Mouse (Mus musculus) E14TG2a.4 (cell line): ENCODE results near the gene Ccdc152.

Experiments used
- H3K27me3 ChIP-seq: 2 replicates; pipeline ENCODE4 v1.6.1; 2014; ENCODE audit warnings: low read length, control low read depth; ENCODE audit not compliant: insufficient read depth
- H3K36me3 ChIP-seq: 2 replicates; pipeline ENCODE4 v1.6.1; 2014; ENCODE audit warnings: low read length, control low read depth; ENCODE audit not compliant: insufficient read depth
- H3K4me1 ChIP-seq: replicated peaks from 2 replicates; pipeline ENCODE4 v1.6.1; 2014; ENCODE audit warnings: low read depth, low read length, control low read depth
- H3K4me3 ChIP-seq: replicated peaks from 2 replicates; pipeline ENCODE4 v1.5.1; 2014; ENCODE audit warnings: mild to moderate bottlenecking, low read length
- H3K9me3 ChIP-seq: 2 replicates; pipeline ENCODE4 v1.6.1; 2014; ENCODE audit warnings: low read length, control low read depth
- CTCF ChIP-seq: conservative IDR thresholded peaks from 2 replicates; pipeline ENCODE4 v1.5.1; 2014; ENCODE audit warnings: low read length
- NANOG ChIP-seq: IDR thresholded peaks from 2 replicates; pipeline ENCODE4 v1.6.1; 2014; ENCODE audit warnings: borderline replicate concordance, low read length, mixed read lengths
- POU5F1 ChIP-seq: IDR thresholded peaks from 2 replicates; pipeline ENCODE4 v1.6.1; 2014; ENCODE audit warnings: low read length, borderline replicate concordance

The Ccdc152 gene

DNA sequence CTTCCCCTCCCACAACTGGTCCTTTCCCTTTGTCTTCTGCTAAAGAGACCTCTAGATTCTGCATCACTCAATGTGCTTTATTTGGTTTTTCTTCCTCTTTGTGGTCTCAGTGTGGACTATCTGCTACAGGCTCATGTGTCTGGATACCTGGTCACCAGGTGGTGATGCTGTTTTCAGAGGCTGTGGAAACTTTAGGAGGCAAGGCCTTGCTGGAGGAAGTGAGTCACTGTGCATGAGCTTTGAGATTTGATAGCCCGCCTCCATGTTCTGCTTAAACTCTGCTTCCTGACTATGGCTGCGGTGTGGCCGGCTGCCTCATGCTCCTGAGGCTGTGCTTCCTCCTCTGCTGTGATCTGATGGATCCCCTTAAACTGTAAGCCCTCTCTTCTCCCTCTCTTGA is 12.9 kb downstream of the Ccdc152 start:
- TF ChIP-seq POU5F1, result no peak
- Histone ChIP-seq H3K4me3 (no peak overlapping the region), H3K9me3 (no peaks in the 10 kb centered on the region), H3K27me3 (no peaks in the 10 kb centered on the region), H3K36me3 (no peaks in the 10 kb centered on the region), H3K4me1 (no peaks in the 10 kb centered on the region)

DNA sequence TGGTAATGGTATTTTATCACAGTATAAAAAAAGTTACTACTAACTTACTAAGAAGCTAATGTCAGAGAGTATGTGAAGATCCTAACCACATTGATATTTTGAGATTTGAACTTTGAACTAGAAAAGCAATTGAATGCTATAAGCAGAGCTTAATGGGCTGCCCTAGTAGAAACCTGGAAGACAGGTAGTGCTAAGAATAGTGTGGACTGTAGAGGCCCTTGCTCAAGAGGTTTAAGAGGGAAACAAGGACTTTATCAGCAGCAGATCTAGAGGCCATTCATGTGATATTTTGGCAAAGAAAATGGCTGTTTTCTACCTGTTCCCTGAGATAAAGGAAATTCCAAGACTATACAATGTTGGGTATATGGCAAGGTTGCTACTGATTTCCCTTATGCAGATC is 17.3 kb downstream of the Ccdc152 start:
- Histone ChIP-seq H3K4me3 (no peak overlapping the region), H3K36me3 (no peaks in the 10 kb centered on the region), H3K9me3 (no peaks in the 10 kb centered on the region), H3K4me1 (no peaks in the 10 kb centered on the region), H3K27me3 (no peaks in the 10 kb centered on the region)
- TF ChIP-seq NANOG (no peak), POU5F1 (no peak), CTCF (no peak)

GRCm38 (mm10) chr15:3281737-3282136 is 21.6 kb downstream of the Ccdc152 start:
- no peak overlapping the region for H3K4me3 ChIP-seq
- H3K27me3 ChIP-seq, result no peaks in the 10 kb centered on the region
- TF ChIP-seq POU5F1, result no peak
- TF ChIP-seq NANOG, result no peak
- no peak for TF ChIP-seq CTCF
- no peaks in the 10 kb centered on the region for H3K36me3 ChIP-seq
- no peaks in the 10 kb centered on the region for H3K4me1 ChIP-seq
- H3K9me3 ChIP-seq, result no peaks in the 10 kb centered on the region

DNA sequence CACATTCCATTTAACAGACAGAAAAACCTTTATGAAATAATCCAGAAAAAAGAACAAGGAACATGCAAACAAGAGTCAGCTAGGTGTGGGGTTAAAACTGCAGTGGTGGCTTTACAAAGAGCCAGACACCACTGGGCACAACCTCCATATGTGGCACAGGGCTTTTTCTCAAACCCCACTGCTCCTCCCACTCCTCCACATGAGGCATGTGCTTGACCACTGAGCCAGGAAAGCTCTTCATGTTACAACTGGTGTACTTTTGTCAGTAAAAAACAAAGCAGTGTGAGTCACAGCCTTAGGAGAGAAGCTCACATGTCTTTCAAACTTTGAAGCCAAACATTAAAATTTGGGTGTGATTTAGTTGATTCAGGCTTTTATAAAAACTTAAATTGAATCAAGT is 22.1 kb downstream of the Ccdc152 start:
- H3K4me3 ChIP-seq, result no peak overlapping the region
- H3K9me3 ChIP-seq, result no peaks in the 10 kb centered on the region
- no peaks in the 10 kb centered on the region for H3K27me3 ChIP-seq
- TF ChIP-seq CTCF (no peak), NANOG (no peak)
- no peaks in the 10 kb centered on the region for H3K36me3 ChIP-seq
- H3K4me1 ChIP-seq, result no peaks in the 10 kb centered on the region

DNA sequence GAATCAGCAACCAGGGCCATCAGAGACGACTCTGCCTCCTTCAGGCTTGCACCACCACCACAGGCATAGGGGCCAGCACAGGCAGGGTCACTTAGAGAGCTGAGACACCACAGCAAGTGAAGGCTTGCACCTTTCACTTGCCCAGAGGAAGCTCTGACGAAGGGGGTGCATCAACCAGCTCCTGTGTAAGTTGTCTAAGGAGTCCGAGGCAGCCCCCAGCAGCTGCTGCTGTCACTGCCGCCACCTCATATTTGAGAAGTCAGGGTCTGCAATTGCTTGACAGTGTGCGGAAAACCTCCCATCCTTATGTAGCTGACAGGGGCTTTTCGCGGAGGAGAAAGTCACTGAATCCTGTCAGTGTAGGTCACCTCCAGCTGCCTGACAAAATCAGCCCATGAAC is 24.1 kb downstream of the Ccdc152 start:
- no peaks in the 10 kb centered on the region for H3K27me3 ChIP-seq
- no peak overlapping the region for H3K4me3 ChIP-seq
- no peaks in the 10 kb centered on the region for H3K4me1 ChIP-seq
- no peaks in the 10 kb centered on the region for H3K9me3 ChIP-seq
- no peaks in the 10 kb centered on the region for H3K36me3 ChIP-seq
- TF ChIP-seq POU5F1 (no peak), CTCF (no peak), NANOG (no peak)

DNA sequence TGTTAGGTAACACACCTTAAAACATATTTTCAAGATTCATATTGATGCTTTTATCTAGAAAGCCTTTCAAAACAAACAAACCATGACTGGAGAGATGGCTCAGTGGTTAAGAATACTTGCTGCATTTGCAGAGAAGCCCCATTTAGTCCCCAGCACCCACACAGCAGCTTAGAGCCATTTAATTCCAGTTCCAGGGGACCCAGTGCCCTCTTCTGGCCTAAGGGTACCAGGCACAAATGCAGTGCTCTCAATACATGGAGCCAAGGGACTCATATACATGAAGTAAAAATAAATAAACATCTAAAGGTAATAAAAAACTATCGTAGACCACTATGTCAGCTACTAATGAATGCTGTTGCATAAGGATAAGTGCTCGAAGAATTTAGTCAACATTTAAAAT is 25.9 kb downstream of the Ccdc152 start:
- no peaks in the 10 kb centered on the region for H3K9me3 ChIP-seq
- H3K36me3 ChIP-seq, result no peaks in the 10 kb centered on the region
- H3K4me3 ChIP-seq, result no peak overlapping the region
- H3K4me1 ChIP-seq, result peaks cover 12% of the 10 kb centered on the region
- TF ChIP-seq NANOG (no peak), CTCF (no peak), POU5F1 (no peak)
- H3K27me3 ChIP-seq, result no peaks in the 10 kb centered on the region

- Histone ChIP-seq H3K4me3 (no peak overlapping the region), H3K36me3 (no peaks in the 10 kb centered on the region), H3K4me1 (peaks cover 44% of the 10 kb centered on the region), H3K9me3 (no peaks in the 10 kb centered on the region), H3K27me3 (no peaks in the 10 kb centered on the region)
- TF ChIP-seq NANOG, result no peak
These were observed 30.1 kb downstream of the Ccdc152 start for GRCm38 (mm10) chr15:3273191-3273590.

- Histone ChIP-seq H3K27me3 (no peaks in the 10 kb centered on the region), H3K36me3 (no peaks in the 10 kb centered on the region), H3K4me3 (peak overlapping the region; percentile 46), H3K9me3 (no peaks in the 10 kb centered on the region), H3K4me1 (peaks cover 47% of the 10 kb centered on the region)
- TF ChIP-seq POU5F1, result no peak
- no peak for TF ChIP-seq CTCF
- TF ChIP-seq NANOG, result no peak
These were observed 32.1 kb downstream of the Ccdc152 start for GRCm38 (mm10) chr15:3271216-3271615.

DNA sequence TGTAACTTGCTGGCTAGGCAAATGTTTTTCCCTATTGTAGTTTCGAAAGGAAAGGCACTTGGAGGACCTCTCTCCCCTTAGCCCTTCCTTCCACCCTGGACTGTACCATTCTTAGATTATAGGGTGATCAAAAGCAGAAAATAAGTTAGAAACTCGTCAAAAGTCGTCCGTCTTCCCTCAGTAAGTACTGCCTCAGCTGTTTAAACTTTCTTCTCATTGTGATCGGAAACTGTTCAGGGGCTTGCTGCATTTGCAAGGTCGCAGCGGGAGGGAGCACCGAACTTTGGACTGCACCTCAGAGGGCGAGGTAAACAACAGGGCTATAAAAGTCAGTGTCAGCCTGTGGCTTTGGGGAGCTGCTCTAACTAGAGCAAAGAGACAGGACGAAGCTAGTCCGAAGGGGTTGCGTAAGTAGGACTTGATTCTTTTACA is 32.7 kb downstream of the Ccdc152 start:
- no peaks in the 10 kb centered on the region for H3K27me3 ChIP-seq
- H3K4me1 ChIP-seq, result peaks cover 47% of the 10 kb centered on the region
- no peaks in the 10 kb centered on the region for H3K36me3 ChIP-seq
- H3K9me3 ChIP-seq, result no peaks in the 10 kb centered on the region
- no peak for TF ChIP-seq NANOG
- no peak for TF ChIP-seq CTCF
- no peak for TF ChIP-seq POU5F1
- H3K4me3 ChIP-seq, result peak overlapping the region; percentile 46
